In the genomic region with DNA sequence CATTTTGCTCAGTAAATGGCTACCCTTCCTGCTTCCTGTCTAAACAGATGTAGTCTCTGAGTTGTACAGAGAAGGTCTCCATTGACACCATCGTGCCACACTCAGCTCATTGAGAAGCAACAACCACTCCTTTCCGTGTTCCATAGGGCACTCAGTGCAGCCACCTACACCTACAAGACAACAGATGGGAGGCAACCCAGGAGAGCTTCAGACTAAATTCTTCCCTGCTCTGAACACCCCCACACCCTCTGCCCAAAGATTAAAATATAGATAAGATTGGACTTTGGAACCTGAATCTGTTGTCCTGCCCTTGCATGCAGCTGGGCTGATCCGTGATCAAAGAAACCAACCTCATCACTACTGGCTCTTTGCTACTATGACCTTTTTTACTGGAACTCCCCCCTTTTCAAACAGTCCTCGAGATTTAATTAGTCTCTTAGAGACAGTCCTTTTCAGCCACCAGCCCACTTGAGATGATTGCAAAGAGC, we compare ENCODE assay signal across 8 mouse cellular contexts. TPM values are rescaled to one million over a fixed set of nuclear protein-coding genes. Genes with fewer than 3 reads are reported as not detected.
DNase-seq lines count a peak whose midpoint lies in the region; ATAC-seq lines count a peak whose summit lies in the region.

No protein-coding gene starts in this region.

- peak overlapping the region; percentile 40; the same call in 1 of the 2 replicates for H3K4me3 ChIP-seq in neural tube, embryonic 11.5 days (ENCODE audit: low read depth, low read length)
- peak overlapping the region; percentile 56; the same call in 1 of the 2 replicates for H3K4me3 ChIP-seq in liver, embryonic 12.5 days
- H3K4me3 ChIP-seq in stomach, embryonic 16.5 days (replicated peaks; ENCODE audit: low read length), result peak overlapping the region; percentile 59

- H3K4me2 ChIP-seq in neural tube, embryonic 11.5 days (ENCODE audit: low read depth), result peak overlapping the region; percentile 67
- peak overlapping the region; percentile 77 for H3K4me2 ChIP-seq in liver, embryonic 12.5 days
- H3K4me2 ChIP-seq in stomach, embryonic 16.5 days (ENCODE audit: low read depth, low read length), result peak overlapping the region; percentile 90

- ATAC-seq in neural tube, embryonic 11.5 days (ENCODE audit: insufficient read depth, low FRiP score, low TSS enrichment), result no peak
- no peak for ATAC-seq in liver, embryonic 12.5 days
- ATAC-seq in stomach, embryonic 16.5 days (ENCODE audit: insufficient read depth, low FRiP score), result no peak
- no peak for ATAC-seq in megakaryocyte progenitor cell, adult 5-6 weeks (replicated peaks; ENCODE audit: poor library complexity)

- H3K9ac ChIP-seq in neural tube, embryonic 11.5 days (ENCODE audit: low read length), result no peak overlapping the region; the same call in 1 of the 2 replicates
- 0 out of 2 replicates have a peak overlapping the region, but pooled peaks have one; percentile 63 for H3K9ac ChIP-seq in liver, embryonic 12.5 days
- peak overlapping the region; percentile 90 for H3K9ac ChIP-seq in stomach, embryonic 16.5 days (ENCODE audit: low read length)

- no peaks in the 10 kb centered on the region for H3K27me3 ChIP-seq in neural tube, embryonic 11.5 days (ENCODE audit: control insufficient read depth, insufficient read depth, low read length)
- no peaks in the 10 kb centered on the region for H3K27me3 ChIP-seq in liver, embryonic 12.5 days (replicated peaks)
- H3K27me3 ChIP-seq in stomach, embryonic 16.5 days (ENCODE audit: control insufficient read depth, insufficient read depth, low read length), result no peaks in the 10 kb centered on the region

- peak; percentile 32 for DNase-seq in cerebellum, adult 9-11 months
- no peak for DNase-seq in cerebellum, postnatal 4 days (ENCODE audit: low spot score in 2 of 2)
- DNase-seq in neural tube, embryonic 11.5 days (ENCODE audit: low spot score), result no peak
- no peak for DNase-seq in neural tube, embryonic 10.5 days (ENCODE audit: extremely low spot score, low spot score)
- DNase-seq in spleen, postnatal 4 days (ENCODE audit: low spot score in 2 of 2), result no peak

- H3K27ac ChIP-seq in neural tube, embryonic 11.5 days (ENCODE audit: low read depth, low read length), result no peak overlapping the region
- H3K27ac ChIP-seq in liver, embryonic 12.5 days, result no peak overlapping the region
- peak overlapping the region; percentile 49; the same call in 1 of the 2 replicates for H3K27ac ChIP-seq in stomach, embryonic 16.5 days (ENCODE audit: low read length)

- no peaks in the 10 kb centered on the region for H3K36me3 ChIP-seq in neural tube, embryonic 11.5 days (ENCODE audit: control insufficient read depth, insufficient read depth, low read length)
- H3K36me3 ChIP-seq in liver, embryonic 12.5 days, result no peaks in the 10 kb centered on the region
- no peaks in the 10 kb centered on the region for H3K36me3 ChIP-seq in stomach, embryonic 16.5 days (ENCODE audit: control insufficient read depth, insufficient read depth, low read length)

- no peaks in the 10 kb centered on the region for H3K9me3 ChIP-seq in neural tube, embryonic 11.5 days (ENCODE audit: control insufficient read depth, low read length)
- 0 out of 2 replicates have a peak, but pooled peaks cover 3% of the 10 kb centered on the region for H3K9me3 ChIP-seq in liver, embryonic 12.5 days (replicated peaks)
- no peaks in the 10 kb centered on the region for H3K9me3 ChIP-seq in stomach, embryonic 16.5 days (replicated peaks; ENCODE audit: control insufficient read depth, low read length)

- H3K4me1 ChIP-seq in neural tube, embryonic 11.5 days (ENCODE audit: control insufficient read depth, insufficient read depth, low read length), result no peaks in the 10 kb centered on the region
- peaks cover 18% of the 10 kb centered on the region for H3K4me1 ChIP-seq in liver, embryonic 12.5 days
- H3K4me1 ChIP-seq in stomach, embryonic 16.5 days (ENCODE audit: control insufficient read depth, insufficient read depth, low read length), result 0 out of 2 replicates have a peak, but pooled peaks cover 6% of the 10 kb centered on the region

- 83% methylated on average over 4 of the region's 4 CpGs for WGBS in neural tube, embryonic 11.5 days
- 49% methylated on average over 4 of the region's 4 CpGs for WGBS in liver, embryonic 12.5 days (ENCODE audit: insufficient replicate concordance)
- WGBS in stomach, embryonic 16.5 days, result 68% methylated on average over 4 of the region's 4 CpGs

RNA-seq across cellular contexts. Expression of gene Gm9495, which starts 53.4 kb away (rescaled TPM):
- polyA plus RNA-seq in neural tube, embryonic 11.5 days (2014; fragmentation: Nextera tagmentation; extraction: Ambion mirVana), result not detected in 2 replicates
- not detected in 2 replicates for polyA plus RNA-seq in liver, embryonic 12.5 days (2016; fragmentation: Nextera tagmentation; extraction: Ambion mirVana)
- polyA plus RNA-seq in stomach, embryonic 16.5 days (2015; fragmentation: Nextera tagmentation; extraction: Ambion mirVana), result not detected in 2 replicates
- total RNA-seq in megakaryocyte progenitor cell, adult 5-6 weeks (2015), result not detected in 2 replicates
- total RNA-seq in megakaryocyte progenitor cell, adult 5-6 weeks (2017), result not detected in 2 replicates
